Mouse (Mus musculus): Measurements from ENCODE around the gene Strbp. TPM values are rescaled to one million over a fixed set of nuclear protein-coding genes. Genes with fewer than 3 reads are reported as not detected.

Gene Strbp
- polyA plus RNA-seq, 1 experiment from 2014 or later: 34.9 TPM

GRCm38 (mm10) chr2:37689064-37689615 is 14.5 kb downstream of the Strbp start:
- 70% methylated on average over 3 of the region's 3 CpGs for WGBS
- no peak overlapping the region for H3K27ac ChIP-seq (replicated peaks)
- no peak for ATAC-seq (ENCODE audit: insufficient number of reproducible peaks, low FRiP score, low TSS enrichment, low read depth)
- no peaks in the 10 kb centered on the region for H3K9me3 ChIP-seq (replicated peaks)
- H3K4me1 ChIP-seq: no peaks in the 10 kb centered on the region
- no peaks in the 10 kb centered on the region for H3K27me3 ChIP-seq
- no peak overlapping the region for H3K9ac ChIP-seq
- no peak overlapping the region for H3K4me3 ChIP-seq (replicated peaks)
- H3K4me2 ChIP-seq (replicated peaks): no peak overlapping the region
- H3K36me3 ChIP-seq: no peaks in the 10 kb centered on the region

DNA sequence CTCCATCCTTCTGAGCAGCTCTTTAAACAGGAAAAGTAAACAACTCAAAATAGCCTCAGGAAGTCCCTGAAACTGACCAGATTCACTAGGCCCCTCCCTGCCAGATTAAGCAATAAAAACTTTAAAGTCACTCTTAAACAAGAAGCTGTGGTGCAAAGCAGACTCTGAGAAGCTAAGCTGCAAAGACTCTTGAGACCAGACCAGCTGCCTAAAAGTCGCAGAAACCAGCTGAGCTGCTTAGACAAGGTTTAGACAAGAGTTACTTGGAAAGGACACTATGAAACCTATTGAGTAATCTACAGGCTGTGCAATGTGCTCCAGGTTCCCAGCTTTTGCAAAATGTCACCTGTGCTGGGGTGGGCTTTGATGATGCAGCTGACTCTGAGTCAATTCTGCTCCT is 16.6 kb downstream of the Strbp start:
- no peak overlapping the region for H3K27ac ChIP-seq (replicated peaks)
- no peak for ATAC-seq (ENCODE audit: insufficient number of reproducible peaks, low FRiP score, low TSS enrichment, low read depth)
- no peaks in the 10 kb centered on the region for H3K27me3 ChIP-seq
- no peaks in the 10 kb centered on the region for H3K9me3 ChIP-seq (replicated peaks)
- no peaks in the 10 kb centered on the region for H3K4me1 ChIP-seq
- no peak overlapping the region for H3K4me3 ChIP-seq (replicated peaks)
- H3K9ac ChIP-seq: no peak overlapping the region
- H3K4me2 ChIP-seq (replicated peaks): no peak overlapping the region
- 86% methylated on average over 1 of the region's 1 CpGs for WGBS
- H3K36me3 ChIP-seq: no peaks in the 10 kb centered on the region

GRCm38 (mm10) chr2:37684864-37685263 is 18.8 kb downstream of the Strbp start:
- 88% methylated on average over 1 of the region's 1 CpGs for WGBS
- no peaks in the 10 kb centered on the region for H3K27me3 ChIP-seq

DNA sequence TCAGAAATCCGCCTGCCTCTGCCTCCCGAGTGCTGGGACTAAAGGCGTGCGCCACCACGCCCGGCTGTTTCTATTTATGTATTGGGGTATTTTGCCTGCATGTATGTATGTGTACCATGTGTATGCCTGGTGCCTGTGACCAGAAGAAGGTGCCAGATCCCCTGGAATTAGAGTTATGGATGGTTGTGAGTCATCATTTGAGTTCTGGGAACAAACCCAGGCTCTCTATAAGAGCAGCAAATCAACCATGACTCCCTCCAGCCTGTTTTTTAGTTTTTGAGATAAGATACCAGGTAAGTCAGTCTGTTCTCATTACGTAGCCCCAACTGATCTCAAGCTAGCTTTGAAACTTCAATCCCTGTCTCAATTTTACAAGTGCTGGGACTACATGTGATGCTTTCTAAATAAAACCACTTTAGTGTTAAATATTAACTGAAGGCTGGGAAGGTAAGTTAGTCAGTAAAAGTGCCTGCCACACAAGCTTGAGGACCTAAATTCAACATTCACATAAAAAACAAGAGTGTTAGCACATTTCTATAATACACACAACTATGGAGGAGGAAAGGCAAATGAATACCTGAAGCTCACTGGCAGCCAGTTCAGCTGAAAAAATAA is 21.4 kb downstream of the Strbp start:
- H3K27ac ChIP-seq (replicated peaks): no peak overlapping the region
- H3K4me2 ChIP-seq (replicated peaks): no peak overlapping the region
- no peak overlapping the region for H3K4me3 ChIP-seq (replicated peaks)
- H3K9me3 ChIP-seq (replicated peaks): no peaks in the 10 kb centered on the region
- no peaks in the 10 kb centered on the region for H3K27me3 ChIP-seq
- H3K36me3 ChIP-seq: no peaks in the 10 kb centered on the region
- WGBS: 96% methylated on average over 7 of the region's 7 CpGs
- no peaks in the 10 kb centered on the region for H3K4me1 ChIP-seq
- H3K9ac ChIP-seq: no peak overlapping the region
- no peak for ATAC-seq (ENCODE audit: insufficient number of reproducible peaks, low FRiP score, low TSS enrichment, low read depth)

More at GRCm38 (mm10) chr2:37684864-37685263, 18.8 kb downstream of the Strbp start:
- no peak overlapping the region for H3K4me3 ChIP-seq (replicated peaks)
- no peak for ATAC-seq (ENCODE audit: insufficient number of reproducible peaks, low FRiP score, low TSS enrichment, low read depth)
- H3K9me3 ChIP-seq (replicated peaks): no peaks in the 10 kb centered on the region
- H3K4me1 ChIP-seq: no peaks in the 10 kb centered on the region
- H3K36me3 ChIP-seq: no peaks in the 10 kb centered on the region
- H3K9ac ChIP-seq: no peak overlapping the region
- no peak overlapping the region for H3K4me2 ChIP-seq (replicated peaks)
- H3K27ac ChIP-seq (replicated peaks): no peak overlapping the region

GRCm38 (mm10) chr2:37651086-37651485 is 52.6 kb downstream of the Strbp start:
- Histone ChIP-seq H3K4me1 (no peaks in the 10 kb centered on the region), H3K9ac (no peak overlapping the region), H3K36me3 (no peaks in the 10 kb centered on the region), H3K4me3 (replicated peaks) (no peak overlapping the region), H3K27ac (replicated peaks) (no peak overlapping the region), H3K9me3 (replicated peaks) (no peaks in the 10 kb centered on the region), H3K27me3 (no peaks in the 10 kb centered on the region), H3K4me2 (replicated peaks) (no peak overlapping the region)
- ATAC-seq (ENCODE audit: insufficient number of reproducible peaks, low FRiP score, low TSS enrichment, low read depth): no peak
- 66% methylated on average over 1 of the region's 1 CpGs for WGBS

DNA sequence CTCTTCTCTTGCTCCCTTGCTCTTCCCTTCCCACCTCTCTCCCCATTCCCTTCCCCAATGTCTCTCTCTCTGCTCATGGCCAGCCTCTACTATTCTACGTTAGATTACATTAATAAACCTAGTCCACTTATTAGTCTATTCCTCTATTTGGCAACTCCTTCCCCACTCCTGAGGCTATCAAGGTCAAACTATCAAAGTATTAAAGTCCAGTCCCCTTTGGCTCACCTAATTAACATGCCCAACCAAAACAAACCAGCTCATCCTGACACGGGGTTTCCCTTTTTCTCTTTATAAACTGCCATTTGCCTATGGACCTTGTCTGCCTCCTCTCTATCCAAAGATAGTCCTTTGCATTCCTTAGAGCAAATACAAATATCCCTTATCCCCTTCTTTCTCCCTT is 54.1 kb downstream of the Strbp start:
- Histone ChIP-seq H3K4me3 (replicated peaks) (no peak overlapping the region), H3K27ac (replicated peaks) (no peak overlapping the region), H3K4me2 (replicated peaks) (no peak overlapping the region), H3K9ac (no peak overlapping the region), H3K36me3 (0 out of 2 replicates have a peak, but pooled peaks cover 2% of the 10 kb centered on the region), H3K27me3 (no peaks in the 10 kb centered on the region), H3K4me1 (no peaks in the 10 kb centered on the region), H3K9me3 (replicated peaks) (no peaks in the 10 kb centered on the region)
- 90% methylated on average over 2 of the region's 2 CpGs for WGBS
- no peak for ATAC-seq (ENCODE audit: insufficient number of reproducible peaks, low FRiP score, low TSS enrichment, low read depth)

- 0 out of 2 replicates have a peak, but pooled peaks cover 2% of the 10 kb centered on the region for H3K36me3 ChIP-seq
- no peak overlapping the region for H3K9ac ChIP-seq
- no peak overlapping the region for H3K27ac ChIP-seq (replicated peaks)
- no peak overlapping the region for H3K4me3 ChIP-seq (replicated peaks)
- no peaks in the 10 kb centered on the region for H3K9me3 ChIP-seq (replicated peaks)
- ATAC-seq (ENCODE audit: insufficient number of reproducible peaks, low FRiP score, low TSS enrichment, low read depth): no peak
- H3K4me2 ChIP-seq (replicated peaks): no peak overlapping the region
- no peaks in the 10 kb centered on the region for H3K4me1 ChIP-seq
- WGBS: 94% methylated on average over 1 of the region's 1 CpGs
- no peaks in the 10 kb centered on the region for H3K27me3 ChIP-seq
Measured at GRCm38 (mm10) chr2:37648966-37649365, 54.7 kb downstream of the Strbp start.

DNA sequence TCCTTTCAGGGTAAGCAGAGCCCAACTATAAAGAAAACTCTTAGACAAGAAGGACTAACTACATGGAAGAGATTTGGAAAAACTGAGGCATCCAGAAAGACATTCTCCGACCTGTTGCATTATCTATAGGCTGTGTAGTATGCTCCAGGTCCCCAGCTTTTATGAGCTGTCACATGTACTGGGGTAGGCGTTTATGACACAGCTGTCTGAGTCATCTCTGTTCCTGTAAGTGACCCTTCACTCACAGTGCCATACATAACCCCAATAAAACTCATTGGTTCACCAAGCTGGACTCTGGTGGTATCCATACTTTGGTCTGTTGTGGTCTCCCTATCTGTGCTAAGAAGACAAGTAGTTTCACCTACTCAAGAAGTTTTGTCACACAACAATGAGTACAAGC is 80.3 kb downstream of the Strbp start:
- H3K27ac ChIP-seq (replicated peaks): no peak overlapping the region
- no peak overlapping the region for H3K9ac ChIP-seq
- H3K27me3 ChIP-seq: no peaks in the 10 kb centered on the region
- H3K4me2 ChIP-seq (replicated peaks): no peak overlapping the region
- H3K9me3 ChIP-seq (replicated peaks): no peaks in the 10 kb centered on the region
- no peak for ATAC-seq (ENCODE audit: insufficient number of reproducible peaks, low FRiP score, low TSS enrichment, low read depth)
- H3K4me1 ChIP-seq: no peaks in the 10 kb centered on the region
- 0 out of 2 replicates have a peak, but pooled peaks cover 6% of the 10 kb centered on the region for H3K36me3 ChIP-seq
- 91% methylated on average over 2 of the region's 2 CpGs for WGBS
- H3K4me3 ChIP-seq (replicated peaks): no peak overlapping the region

GRCm38 (mm10) chr2:37587919-37588318 is 115.7 kb downstream of the Strbp start:
- Histone ChIP-seq H3K27me3 (no peaks in the 10 kb centered on the region), H3K9ac (no peak overlapping the region), H3K4me2 (replicated peaks) (no peak overlapping the region), H3K4me3 (replicated peaks) (no peak overlapping the region), H3K9me3 (replicated peaks) (no peaks in the 10 kb centered on the region), H3K36me3 (no peaks in the 10 kb centered on the region), H3K27ac (replicated peaks) (no peak overlapping the region), H3K4me1 (no peaks in the 10 kb centered on the region)
- no peak for ATAC-seq (ENCODE audit: insufficient number of reproducible peaks, low FRiP score, low TSS enrichment, low read depth)

GRCm38 (mm10) chr2:37578185-37578584 is 125.5 kb downstream of the Strbp start:
- Histone ChIP-seq H3K36me3 (0 out of 2 replicates have a peak, but pooled peaks cover 3% of the 10 kb centered on the region), H3K4me2 (replicated peaks) (no peak overlapping the region), H3K9me3 (replicated peaks) (no peaks in the 10 kb centered on the region), H3K27ac (replicated peaks) (no peak overlapping the region), H3K4me3 (replicated peaks) (no peak overlapping the region), H3K4me1 (no peaks in the 10 kb centered on the region), H3K9ac (no peak overlapping the region), H3K27me3 (no peaks in the 10 kb centered on the region)
- WGBS: 76% methylated on average over 2 of the region's 2 CpGs
- no peak for ATAC-seq (ENCODE audit: insufficient number of reproducible peaks, low FRiP score, low TSS enrichment, low read depth)

DNA sequence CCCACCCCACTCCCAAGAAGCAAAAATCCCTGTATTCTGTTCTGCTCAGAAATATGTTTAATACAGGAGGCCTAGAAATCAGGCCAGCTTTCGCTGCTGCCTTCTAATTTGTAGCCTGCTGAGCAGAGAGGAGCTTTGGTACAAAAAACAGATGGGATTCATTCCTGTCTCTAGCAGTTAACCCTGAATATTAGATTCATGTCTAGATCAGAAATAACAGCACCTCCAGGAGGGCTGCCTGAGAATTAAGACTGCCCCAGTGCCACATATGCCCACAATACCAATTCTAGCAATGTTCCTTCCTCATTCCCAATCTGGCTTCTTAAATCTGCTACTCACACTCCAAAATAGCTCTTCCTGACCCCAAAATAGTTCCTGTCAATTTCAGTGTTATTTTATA is 127.0 kb downstream of the Strbp start:
- Histone ChIP-seq H3K4me2 (replicated peaks) (no peak overlapping the region), H3K4me3 (replicated peaks) (no peak overlapping the region), H3K4me1 (no peaks in the 10 kb centered on the region), H3K36me3 (0 out of 2 replicates have a peak, but pooled peaks cover 3% of the 10 kb centered on the region), H3K27me3 (no peaks in the 10 kb centered on the region), H3K9ac (no peak overlapping the region), H3K9me3 (replicated peaks) (no peaks in the 10 kb centered on the region), H3K27ac (replicated peaks) (no peak overlapping the region)
- ATAC-seq (ENCODE audit: insufficient number of reproducible peaks, low FRiP score, low TSS enrichment, low read depth): no peak
- WGBS: 61% methylated on average over 1 of the region's 1 CpGs

GRCm38 (mm10) chr2:37572141-37572540 is 131.5 kb downstream of the Strbp start:
- ATAC-seq (ENCODE audit: insufficient number of reproducible peaks, low FRiP score, low TSS enrichment, low read depth): no peak
- H3K27ac ChIP-seq (replicated peaks): no peak overlapping the region
- H3K27me3 ChIP-seq: no peaks in the 10 kb centered on the region
- H3K4me1 ChIP-seq: no peaks in the 10 kb centered on the region
- peaks cover 23% of the 10 kb centered on the region; the same call in 1 of the 2 replicates for H3K36me3 ChIP-seq
- H3K4me3 ChIP-seq (replicated peaks): no peak overlapping the region
- no peak overlapping the region for H3K9ac ChIP-seq
- 89% methylated on average over 2 of the region's 2 CpGs for WGBS
- H3K4me2 ChIP-seq (replicated peaks): no peak overlapping the region
- H3K9me3 ChIP-seq (replicated peaks): no peaks in the 10 kb centered on the region
